Comparison of ENCODE assay signal across 32 mouse cellular contexts in genomic region chr1:174888684-174889405, GRCm38 (mm10). TPM values are rescaled to one million over a fixed set of nuclear protein-coding genes. Genes with fewer than 3 reads are reported as not detected.
DNase-seq lines count a peak whose midpoint lies in the region; ATAC-seq lines count a peak whose summit lies in the region.
"Had no signal": no experiment of that assay in that cellular context is flagged by ENCODE, and none has a peak within 500 bp of the region (broad histone marks: within the 10 kb centered on the region; RNA-seq: fewer than 3 reads in every experiment).

No protein-coding gene starts in this region.

- H3K9me3 ChIP-seq in heart, embryonic 14.5 days (ENCODE audit: control insufficient read depth, low read length), result no peaks in the 10 kb centered on the region
- H3K9me3 ChIP-seq in embryonic facial prominence, embryonic 14.5 days (ENCODE audit: control insufficient read depth, low read length), result no peaks in the 10 kb centered on the region
- H3K9me3 ChIP-seq: embryonic facial prominence, embryonic 15.5 days; forebrain, embryonic 13.5 days; heart, embryonic 12.5 days; hindbrain, embryonic 10.5 days; hindbrain, embryonic 15.5 days; kidney, embryonic 15.5 days; neural tube, embryonic 15.5 days had no signal

- no peaks in the 10 kb centered on the region for H3K4me1 ChIP-seq in heart, embryonic 14.5 days (ENCODE audit: control insufficient read depth in 2 of 2, insufficient read depth in 2 of 2, low read length in 2 of 2)
- H3K4me1 ChIP-seq in embryonic facial prominence, embryonic 14.5 days (ENCODE audit: control insufficient read depth, insufficient read depth, low read length), result no peaks in the 10 kb centered on the region
- H3K4me1 ChIP-seq: embryonic facial prominence, embryonic 15.5 days; forebrain, embryonic 13.5 days; heart, embryonic 12.5 days; hindbrain, embryonic 10.5 days; hindbrain, embryonic 15.5 days; kidney, embryonic 15.5 days; neural tube, embryonic 15.5 days had no signal

- DNase-seq in heart, postnatal 14 days, result no peak
- peak; percentile 49 for DNase-seq in embryonic facial prominence, embryonic 14.5 days (ENCODE audit: low spot score)
- DNase-seq in gastrocnemius, postnatal 25 days, result peak; percentile 34
- no peak for DNase-seq in urinary bladder, postnatal 25 days (ENCODE audit: low spot score)
- DNase-seq in cerebellum, adult 9-11 months, result no peak
- DNase-seq in thymus, postnatal 4 days, result no peak
- DNase-seq: adrenal gland, postnatal 10 days; cerebellum, adult 11 months; cerebellum, adult 9-10 months; embryo, embryonic 11 days; heart, adult 2 months; heart, postnatal 10 days; kidney, adult 18-20 months; kidney, postnatal 36 days; liver; lung, adult 2 months; lung, postnatal 14 days; midbrain, embryonic 14.5 days; right cerebral cortex, postnatal 25 days had no signal

- H3K9ac ChIP-seq in heart, embryonic 14.5 days (ENCODE audit: low read length), result no peak overlapping the region
- no peak overlapping the region for H3K9ac ChIP-seq in embryonic facial prominence, embryonic 14.5 days (ENCODE audit: low read depth, low read length)
- H3K9ac ChIP-seq: embryonic facial prominence, embryonic 15.5 days; forebrain, embryonic 13.5 days; heart, embryonic 12.5 days; hindbrain, embryonic 15.5 days; kidney, embryonic 15.5 days; liver, embryonic 14.5 days; neural tube, embryonic 15.5 days had no signal

- WGBS in heart, embryonic 14.5 days, result 64% methylated on average over 14 of the region's 14 CpGs
- WGBS in embryonic facial prominence, embryonic 14.5 days, result 69% methylated on average over 14 of the region's 14 CpGs

- H3K4me2 ChIP-seq in heart, embryonic 14.5 days (ENCODE audit: low read length), result no peak overlapping the region
- no peak overlapping the region for H3K4me2 ChIP-seq in embryonic facial prominence, embryonic 14.5 days (ENCODE audit: low read depth, low read length)
- H3K4me2 ChIP-seq: embryonic facial prominence, embryonic 15.5 days; forebrain, embryonic 13.5 days; heart, embryonic 12.5 days; hindbrain, embryonic 15.5 days; kidney, embryonic 15.5 days; neural tube, embryonic 15.5 days had no signal

- no peak overlapping the region for H3K27ac ChIP-seq in heart, embryonic 14.5 days (replicated peaks in 1 of 2; ENCODE audit: control insufficient read depth in 1 of 2, insufficient read depth in 1 of 2, low read depth in 2 of 2, low read length in 2 of 2)
- no peak overlapping the region for H3K27ac ChIP-seq in embryonic facial prominence, embryonic 14.5 days (replicated peaks; ENCODE audit: low read depth, low read length)
- H3K27ac ChIP-seq: embryonic facial prominence, embryonic 15.5 days; forebrain, embryonic 13.5 days; heart, adult 2 months; hindbrain, embryonic 10.5 days; hindbrain, embryonic 15.5 days; kidney, embryonic 15.5 days; layer of hippocampus, adult 2 months; liver, embryonic 14.5 days; neural tube, embryonic 15.5 days had no signal

- H3K27me3 ChIP-seq in heart, embryonic 14.5 days (ENCODE audit: control insufficient read depth, insufficient read depth, low read length), result no peaks in the 10 kb centered on the region
- no peaks in the 10 kb centered on the region for H3K27me3 ChIP-seq in embryonic facial prominence, embryonic 14.5 days (replicated peaks; ENCODE audit: control insufficient read depth, insufficient read depth, low read length)
- H3K27me3 ChIP-seq: CH12.LX; embryonic facial prominence, embryonic 15.5 days; forebrain, embryonic 13.5 days; heart, embryonic 12.5 days; hindbrain, embryonic 15.5 days; kidney, embryonic 15.5 days; neural tube, embryonic 15.5 days had no signal

- no peak overlapping the region for H3K4me3 ChIP-seq in heart, embryonic 14.5 days (ENCODE audit: control insufficient read depth in 1 of 2, insufficient read depth in 1 of 2, low read depth in 1 of 2, low read length in 2 of 2)
- no peak overlapping the region for H3K4me3 ChIP-seq in embryonic facial prominence, embryonic 14.5 days (ENCODE audit: low read depth, low read length)
- H3K4me3 ChIP-seq: embryonic facial prominence, embryonic 15.5 days; forebrain, embryonic 13.5 days; heart, adult 2 months; heart, embryonic 12.5 days; hindbrain, embryonic 10.5 days; hindbrain, embryonic 15.5 days; kidney, embryonic 15.5 days; layer of hippocampus, adult 2 months; neural tube, embryonic 15.5 days had no signal

- H3K36me3 ChIP-seq in heart, embryonic 14.5 days (ENCODE audit: control insufficient read depth, insufficient read depth, low read length), result no peaks in the 10 kb centered on the region
- no peaks in the 10 kb centered on the region for H3K36me3 ChIP-seq in embryonic facial prominence, embryonic 14.5 days (ENCODE audit: control insufficient read depth, insufficient read depth, low read length)
- H3K36me3 ChIP-seq: embryonic facial prominence, embryonic 15.5 days; heart, embryonic 12.5 days; hindbrain, embryonic 10.5 days; hindbrain, embryonic 15.5 days; kidney, embryonic 15.5 days; neural tube, embryonic 15.5 days had no signal

- intact Hi-C loops in heart, postnatal 14 days (cut with DNase I), result no loop called here

- peak; percentile 17; the same call in 1 of the 2 replicates for ATAC-seq in heart, embryonic 14.5 days (ENCODE audit: insufficient number of reproducible peaks, insufficient read depth, low FRiP score, low read depth)
- ATAC-seq in embryonic facial prominence, embryonic 14.5 days (ENCODE audit: low read depth), result peak; percentile 84; the same call in 1 of the 2 replicates
- ATAC-seq: forebrain, embryonic 13.5 days; inflammation-experienced regulatory T-cells, adult 6 months had no signal

RNA-seq across cellular contexts. Expression of gene Grem2, which starts 32.8 kb away (rescaled TPM):
- 0.05 TPM in 1 of 2 replicates, not detected in the other for polyA plus RNA-seq in heart, embryonic 14.5 days (2014; fragmentation: Nextera tagmentation; extraction: Ambion mirVana)
- total RNA-seq in heart, postnatal 14 days (2021), result under 1 TPM; 0.10 to 0.17 TPM
- 2.6 and 2.9 TPM in 2 replicates for polyA plus RNA-seq in embryonic facial prominence, embryonic 14.5 days (2014; fragmentation: Nextera tagmentation; extraction: Ambion mirVana)
- total RNA-seq in gastrocnemius, postnatal 25 days (2021), result 10 to 100 TPM in 1 of 2 experiments, 1 to 10 TPM in 1; 6.8 to 13.8 TPM
- total RNA-seq: CH12.LX; monocyte, adult 5-6 weeks had no signal
- polyA plus RNA-seq: inflammation-experienced regulatory T-cells, adult 6 months had no signal

Comparison
In these comparisons a context has a peak if more than half of its experiments do, and no peak if none do; other contexts are left out.
1. DNase-seq: peak in embryonic facial prominence, embryonic 14.5 days (single experiment) and gastrocnemius, postnatal 25 days (single experiment); none in heart, postnatal 14 days (0 of 2), urinary bladder, postnatal 25 days (single experiment), cerebellum, adult 9-11 months (single experiment) and thymus, postnatal 4 days (single experiment).
2. RNA of gene Grem2, which starts 32.8 kb away (total RNA-seq): 6.8 to 13.8 TPM in gastrocnemius, postnatal 25 days; 0.10 to 0.17 TPM in heart, postnatal 14 days; every median in the first group is over 4 times any median in the second.